Mouse (Mus musculus) macrophage (primary cell): ENCODE results near the gene R3hdm2. TPM values are rescaled to one million over a fixed set of nuclear protein-coding genes. Genes with fewer than 3 reads are reported as not detected.

Experiments
- H3K27ac ChIP-seq: fragments of 350-480 bp; formaldehyde crosslinking; 2 replicates; pipeline ENCODE4 v1.9.0; 2021
- H3K36me3 ChIP-seq: fragments of 350-480 bp; formaldehyde crosslinking; 2 replicates; pipeline ENCODE4 v1.9.0; 2021; ENCODE audit errors: inconsistent target
- H3K4me3 ChIP-seq: fragments of 350-480 bp; formaldehyde crosslinking; 2 replicates; pipeline ENCODE4 v1.9.0; 2021; ENCODE audit errors: inconsistent target
- H3K79me2 ChIP-seq: fragments of 350-480 bp; formaldehyde crosslinking; 2 replicates; pipeline ENCODE4 v1.9.0; 2021; ENCODE audit errors: inconsistent target
- WGBS: methylation state at CpG from one replicate; pipeline ENCODE4 v1.1.7; 2026; ENCODE audit warnings: inconsistent platforms; ENCODE audit not compliant: missing documents; 5-methylcytosine and 5-hydroxymethylcytosine counted together
- polyA plus RNA-seq: library from polyadenylated mRNA; stranded (reverse); fragments of 250-400 nt; gene quantifications from 3 replicates; pipeline ENCODE4 v1.2.4, GENCODE M21; 2018; ENCODE audit warnings: inconsistent platforms

R3hdm2 gene
- polyA plus RNA-seq, 1 experiment from 2014 or later = 168 TPM

DNA sequence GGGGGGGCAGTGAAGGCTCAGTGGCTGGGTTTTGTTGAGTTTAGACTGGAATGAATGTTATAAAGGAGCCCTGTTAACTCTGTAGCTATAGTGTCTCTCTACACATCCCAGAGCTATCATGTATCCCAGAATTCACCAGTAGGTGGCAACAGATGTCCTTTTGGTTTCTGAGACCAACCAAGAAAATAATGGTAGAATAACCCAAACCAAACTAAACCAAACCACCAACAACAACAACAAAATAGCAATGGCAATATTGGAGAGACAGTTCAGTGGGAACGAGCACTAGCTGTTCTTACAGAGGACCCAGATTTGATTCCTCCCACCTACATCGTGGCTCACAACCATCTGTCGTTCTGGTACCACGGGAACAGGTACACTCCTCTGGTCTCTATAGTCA lies 99.0 kb downstream of the R3hdm2 start:
- H3K79me2 ChIP-seq = no peaks in the 10 kb centered on the region
- H3K36me3 ChIP-seq = peaks cover 34% of the 10 kb centered on the region; the same call in 1 of the 2 replicates
- no peak overlapping the region for H3K4me3 ChIP-seq
- no peak overlapping the region for H3K27ac ChIP-seq
- 82% methylated on average over 3 of the region's 4 CpGs for WGBS

DNA sequence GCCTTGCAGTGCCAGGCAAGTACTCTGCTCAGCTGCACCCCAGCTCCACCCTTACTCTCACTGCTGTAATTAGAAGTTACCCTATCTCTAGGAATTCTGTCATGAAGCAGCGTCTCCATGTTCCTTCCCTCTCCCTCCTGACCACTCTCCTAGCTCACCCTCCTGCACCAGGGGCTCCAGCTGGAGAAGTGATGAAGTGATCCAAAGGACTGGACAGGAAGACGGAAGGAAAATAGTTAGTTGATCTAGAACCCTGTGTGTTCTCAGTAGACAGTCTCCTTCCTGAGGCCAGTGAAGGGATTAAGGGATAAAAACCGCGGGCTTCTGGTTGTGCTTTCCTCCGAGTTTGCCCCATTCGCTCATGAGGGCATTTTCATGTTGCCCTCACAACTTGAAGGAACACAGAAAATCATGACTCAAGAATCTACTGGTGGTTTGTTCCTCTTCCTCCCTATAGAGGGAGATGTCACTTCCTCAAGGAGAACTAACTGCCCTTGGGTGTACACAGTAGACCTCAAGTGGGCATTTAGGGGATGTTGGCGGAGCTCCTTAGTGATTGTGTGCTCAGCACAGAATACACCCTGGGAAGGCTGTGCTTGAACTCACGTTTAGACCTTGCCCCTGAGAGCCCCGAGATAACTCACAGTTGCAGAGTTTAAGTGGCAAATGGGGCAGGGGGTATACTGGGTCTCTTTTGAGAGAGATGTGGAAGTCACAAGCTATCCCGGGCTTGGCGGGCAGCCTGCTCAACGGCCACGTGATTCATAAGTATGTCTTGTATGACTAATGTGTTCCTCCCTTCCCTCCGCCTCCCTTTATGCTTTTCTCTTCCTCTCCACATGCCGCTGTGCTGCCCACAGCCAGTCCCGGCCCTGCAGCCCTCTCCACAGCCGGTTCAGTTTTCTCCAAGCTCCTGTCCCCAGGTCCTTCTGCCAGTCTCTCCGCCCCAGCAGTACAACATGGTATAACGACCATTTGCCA lies 101.0 kb downstream of the R3hdm2 start:
- H3K27ac ChIP-seq = peak overlapping the region; percentile 95
- H3K4me3 ChIP-seq = peak overlapping the region; percentile 12
- peaks cover 33% of the 10 kb centered on the region; the same call in 1 of the 2 replicates for H3K36me3 ChIP-seq
- WGBS = 10% methylated on average over 19 of the region's 19 CpGs
- H3K79me2 ChIP-seq = no peaks in the 10 kb centered on the region

DNA sequence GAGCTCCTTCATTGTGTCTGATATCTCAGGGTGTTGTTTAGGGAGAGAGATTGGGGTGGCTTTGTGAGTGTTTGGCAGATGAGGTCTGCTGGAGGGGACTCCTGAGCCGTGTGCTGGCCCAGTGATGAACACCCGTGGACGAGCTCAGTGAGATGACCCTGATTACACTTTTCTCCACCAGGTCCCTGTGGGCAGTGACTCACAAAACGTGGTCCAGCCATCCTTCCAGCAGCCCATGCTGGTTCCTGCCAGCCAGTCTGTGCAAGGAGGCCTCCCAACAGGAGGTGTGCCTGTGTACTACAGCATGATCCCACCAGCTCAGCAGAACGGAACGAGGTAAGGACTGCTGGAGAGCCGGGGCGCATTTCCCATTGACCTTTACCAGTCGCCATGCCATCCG lies 105.1 kb downstream of the R3hdm2 start:
- WGBS = 63% methylated on average over 10 of the region's 10 CpGs
- Histone ChIP-seq H3K27ac (peak overlapping the region; percentile 31), H3K36me3 (peaks cover 48% of the 10 kb centered on the region), H3K4me3 (no peak overlapping the region), H3K79me2 (no peaks in the 10 kb centered on the region)

DNA sequence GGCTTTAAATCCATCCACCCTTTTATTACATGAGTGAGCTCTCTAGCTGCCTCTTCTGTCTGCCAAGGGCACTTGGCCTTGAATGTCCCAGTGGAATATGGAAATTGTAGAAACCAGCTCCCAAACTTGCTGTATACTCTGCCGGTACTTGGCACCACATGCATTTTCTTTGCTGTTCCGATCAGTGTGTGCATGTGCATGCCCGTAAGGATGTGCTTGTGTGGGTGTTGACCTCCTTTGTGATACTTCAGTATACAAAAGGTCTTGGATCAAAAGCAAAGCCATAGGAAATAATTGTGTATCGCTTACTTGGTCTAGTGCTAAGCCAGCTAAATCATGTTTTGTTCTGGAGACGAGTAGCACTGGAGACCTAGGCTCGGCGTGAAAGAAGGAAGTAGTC lies 108.7 kb downstream of the R3hdm2 start:
- no peak overlapping the region for H3K27ac ChIP-seq
- 89% methylated on average over 7 of the region's 7 CpGs for WGBS
- H3K36me3 ChIP-seq = peaks cover 79% of the 10 kb centered on the region
- no peak overlapping the region for H3K4me3 ChIP-seq
- H3K79me2 ChIP-seq = no peaks in the 10 kb centered on the region

DNA sequence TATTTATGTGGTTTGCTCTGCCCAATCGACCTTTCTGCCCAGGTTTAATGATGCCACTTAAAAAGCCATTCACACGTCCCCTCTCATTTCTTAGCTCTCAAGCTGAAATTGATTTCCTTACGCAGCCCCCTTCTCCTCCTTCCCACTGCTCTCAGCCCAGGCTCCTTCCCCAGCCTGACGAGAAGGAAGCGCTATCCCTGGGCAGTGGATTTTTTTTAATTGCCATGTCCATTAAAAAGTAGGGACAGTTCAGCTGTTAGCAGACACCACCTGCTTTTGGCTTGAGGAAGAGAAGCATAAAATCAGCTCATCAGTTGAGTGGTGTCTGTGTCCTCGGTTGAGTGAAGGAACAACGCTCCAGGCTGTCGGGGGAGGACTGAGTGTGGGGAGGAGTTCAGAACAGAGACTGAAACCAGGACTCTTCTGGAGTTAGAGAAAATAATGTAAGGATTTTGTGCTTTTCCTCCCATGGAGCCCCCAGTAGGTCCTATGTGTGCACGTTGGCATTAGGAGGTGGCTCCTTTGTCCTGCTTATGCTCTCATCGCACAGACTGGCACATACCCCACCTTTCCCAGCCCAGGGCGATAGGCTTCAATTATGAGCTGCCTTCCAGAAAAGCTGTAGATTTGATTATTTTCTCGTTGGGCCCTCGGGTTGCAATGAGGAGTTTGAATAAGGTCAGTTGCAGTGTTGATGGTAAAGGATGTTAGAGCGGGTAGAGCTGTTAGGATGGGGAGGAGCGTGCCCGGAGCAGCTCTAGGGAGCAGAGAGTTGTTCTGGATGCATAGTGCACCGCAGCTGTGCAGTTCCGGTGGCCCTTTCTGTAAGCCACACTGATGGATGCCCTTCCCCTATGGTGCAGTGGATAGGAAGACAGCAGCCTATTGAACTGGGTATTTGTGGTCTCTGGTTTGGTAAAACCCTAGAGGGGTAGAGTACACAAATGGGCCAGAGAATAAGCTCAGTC lies 110.3 kb downstream of the R3hdm2 start:
- no peaks in the 10 kb centered on the region for H3K79me2 ChIP-seq
- WGBS = 98% methylated on average over 18 of the region's 18 CpGs
- peaks cover 85% of the 10 kb centered on the region for H3K36me3 ChIP-seq
- H3K4me3 ChIP-seq = no peak overlapping the region
- H3K27ac ChIP-seq = no peak overlapping the region

DNA sequence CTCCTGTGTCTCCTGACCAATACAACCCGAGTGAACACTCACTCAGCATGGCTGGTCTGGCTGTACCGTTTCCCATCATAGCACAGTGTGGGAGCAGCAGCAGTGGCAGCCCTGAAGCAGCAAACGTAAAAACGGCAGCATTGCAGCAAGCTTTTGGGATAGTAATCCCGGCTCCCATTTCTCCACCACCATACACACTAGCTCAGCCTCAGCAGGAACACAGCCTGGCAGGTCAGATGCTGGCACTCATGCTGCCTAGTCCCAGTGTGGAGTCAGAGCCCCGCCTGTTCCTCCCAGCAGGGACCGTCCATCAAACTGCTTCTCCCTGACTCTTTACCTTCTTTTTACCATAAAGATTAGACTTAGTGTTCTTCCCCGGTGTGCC lies 111.0 kb downstream of the R3hdm2 start:
- Histone ChIP-seq H3K36me3 (peaks cover 85% of the 10 kb centered on the region), H3K4me3 (no peak overlapping the region), H3K27ac (no peak overlapping the region), H3K79me2 (no peaks in the 10 kb centered on the region)
- WGBS = 91% methylated on average over 8 of the region's 8 CpGs

DNA sequence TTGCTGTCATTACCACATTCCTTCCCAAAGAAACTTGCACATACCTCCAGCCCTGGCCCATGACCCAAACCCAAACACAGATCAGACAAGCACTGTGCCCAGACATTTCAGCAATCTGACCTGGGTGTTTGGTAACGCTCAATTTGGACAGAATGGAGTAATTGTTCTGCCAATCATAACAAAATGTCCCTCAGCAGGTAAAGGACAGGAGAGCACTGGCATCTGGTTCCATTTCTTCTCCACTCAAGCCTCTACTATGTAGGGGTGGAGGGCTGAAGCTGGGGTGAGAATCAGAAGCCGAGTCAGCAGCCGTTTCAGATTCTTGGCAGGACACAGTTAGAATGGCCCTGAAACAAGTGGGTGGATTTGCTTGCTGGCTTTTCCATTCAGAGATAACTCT lies 112.0 kb downstream of the R3hdm2 start:
- WGBS = 98% methylated on average over 3 of the region's 3 CpGs
- no peak overlapping the region for H3K4me3 ChIP-seq
- no peak overlapping the region for H3K27ac ChIP-seq
- H3K36me3 ChIP-seq = peaks cover 93% of the 10 kb centered on the region
- no peaks in the 10 kb centered on the region for H3K79me2 ChIP-seq

DNA sequence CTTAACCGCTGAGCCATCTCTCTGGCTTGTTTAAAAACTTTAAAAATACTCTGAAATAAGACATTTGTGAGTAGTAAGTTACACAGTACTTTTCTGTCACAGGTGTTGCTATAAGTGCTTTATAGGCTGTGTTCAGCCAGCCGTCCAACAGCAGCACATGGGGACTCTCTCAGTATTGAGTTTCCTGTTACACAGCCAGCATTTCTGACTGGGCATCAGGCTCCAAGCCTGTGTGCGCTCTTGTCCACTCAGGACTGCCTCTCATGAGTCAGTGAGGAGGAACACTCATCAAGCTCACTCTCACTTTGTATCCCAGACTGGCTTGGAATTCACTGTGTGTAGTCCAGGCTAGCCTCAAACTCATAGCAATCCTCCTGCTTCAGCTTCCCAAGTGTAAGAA lies 116.0 kb downstream of the R3hdm2 start:
- Histone ChIP-seq H3K36me3 (peaks cover 73% of the 10 kb centered on the region), H3K4me3 (no peak overlapping the region), H3K27ac (no peak overlapping the region), H3K79me2 (no peaks in the 10 kb centered on the region)
- WGBS = 100% methylated on average over 3 of the region's 3 CpGs

DNA sequence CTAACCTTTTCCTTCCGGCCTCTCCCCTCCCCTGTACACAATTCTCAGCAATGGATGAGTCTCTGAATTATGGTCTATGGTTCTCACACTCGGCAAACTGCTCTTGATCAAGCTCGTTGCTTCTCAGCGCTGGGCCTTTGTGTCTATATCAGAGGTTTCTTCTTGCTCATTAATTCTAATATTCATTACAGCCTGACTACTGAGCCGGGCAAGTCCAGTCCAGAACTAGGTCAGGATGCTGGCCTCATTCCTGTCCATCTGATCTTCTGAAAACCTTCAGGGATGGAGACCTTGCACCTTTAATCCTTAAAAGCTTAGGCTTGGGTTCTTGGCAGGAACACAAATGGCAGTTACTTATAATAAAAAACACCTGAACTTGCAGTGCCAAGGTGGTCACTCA lies 119.4 kb downstream of the R3hdm2 start:
- no peak overlapping the region for H3K27ac ChIP-seq
- H3K4me3 ChIP-seq = no peak overlapping the region
- WGBS = 91% methylated on average over 5 of the region's 5 CpGs
- H3K79me2 ChIP-seq = no peaks in the 10 kb centered on the region
- H3K36me3 ChIP-seq = peaks cover 44% of the 10 kb centered on the region

DNA sequence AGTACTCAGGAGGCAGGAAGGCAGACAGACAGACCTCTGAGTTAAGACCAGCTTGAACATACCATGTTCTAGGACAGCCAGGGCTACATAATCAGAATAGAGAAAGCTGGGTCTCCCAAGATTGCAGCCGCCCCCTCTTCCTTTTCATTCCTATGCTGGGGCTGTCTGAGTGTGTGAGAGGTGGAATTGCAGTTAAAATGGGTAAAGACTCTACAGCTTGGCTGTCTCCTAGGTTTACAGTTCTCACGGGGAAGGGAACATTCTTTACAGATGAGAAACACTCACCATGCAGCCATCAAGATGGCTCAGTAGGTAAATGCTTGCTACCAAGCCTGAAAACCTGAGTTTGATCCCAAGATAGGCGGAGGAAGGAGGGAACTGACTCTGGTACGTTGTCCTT lies 119.9 kb downstream of the R3hdm2 start:
- Histone ChIP-seq H3K79me2 (no peaks in the 10 kb centered on the region), H3K27ac (no peak overlapping the region), H3K4me3 (no peak overlapping the region), H3K36me3 (peaks cover 39% of the 10 kb centered on the region)
- WGBS = 91% methylated on average over 4 of the region's 4 CpGs

DNA sequence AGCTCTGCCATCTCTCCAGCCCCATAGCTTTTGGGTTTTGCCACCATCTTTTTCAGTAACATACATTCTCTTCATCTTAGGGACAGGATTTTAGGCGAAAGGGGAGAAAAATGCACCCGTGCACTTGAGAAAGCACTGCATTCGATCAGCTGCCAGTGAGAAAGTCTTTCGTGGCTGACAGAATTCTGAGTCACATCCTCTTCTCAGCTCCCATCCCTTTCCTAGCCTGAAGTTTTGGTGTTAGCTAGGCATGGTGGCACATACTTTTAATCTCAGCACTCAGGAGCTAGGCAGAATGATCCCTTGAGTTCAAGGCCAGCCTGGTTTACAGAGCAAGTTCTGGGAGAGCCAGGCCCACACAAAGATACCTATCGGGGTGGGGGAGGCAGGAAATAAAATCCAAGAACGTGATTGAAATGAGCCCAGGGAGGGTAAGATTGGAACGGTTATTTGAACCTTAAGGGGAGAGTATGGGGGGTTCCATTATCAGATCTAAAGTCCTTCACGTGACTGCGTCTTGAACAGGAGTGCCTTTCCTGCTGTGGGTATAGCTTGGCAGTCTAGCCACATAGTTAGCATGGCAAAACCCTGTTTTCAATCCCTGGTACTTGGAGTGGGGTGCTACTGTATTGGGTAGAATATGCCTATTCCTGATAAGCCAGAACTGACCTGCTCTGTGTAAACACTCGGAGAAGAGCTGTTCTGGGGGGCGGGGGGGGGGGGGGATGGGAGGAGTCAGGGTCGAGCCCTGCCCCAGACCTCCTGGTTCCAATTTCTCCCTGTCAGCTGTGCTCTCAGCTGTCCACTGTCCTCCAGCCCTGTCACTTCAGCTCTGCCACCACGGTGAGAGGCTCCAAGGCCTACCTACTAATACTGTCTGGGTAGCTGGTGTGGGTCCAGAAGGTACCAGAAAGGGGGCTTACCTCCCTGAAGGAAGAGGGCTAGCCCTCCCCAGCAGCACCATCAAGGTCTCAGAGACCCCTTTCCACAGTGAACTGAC lies 121.1 kb downstream of the R3hdm2 start, which contains the start of gene Stac3:
Gene Stac3 (plus strand): TSS at position 793 of the 1,000 bp plus-strand sequence.
- Histone ChIP-seq H3K27ac (no peak within 1 kb of the TSS), H3K79me2 (no peaks in the 10 kb centered on the region), H3K4me3 (no peak within 1 kb of the TSS), H3K36me3 (peaks cover 27% of the 10 kb centered on the region)
- 87% methylated on average over 13 of the region's 13 CpGs for WGBS

DNA sequence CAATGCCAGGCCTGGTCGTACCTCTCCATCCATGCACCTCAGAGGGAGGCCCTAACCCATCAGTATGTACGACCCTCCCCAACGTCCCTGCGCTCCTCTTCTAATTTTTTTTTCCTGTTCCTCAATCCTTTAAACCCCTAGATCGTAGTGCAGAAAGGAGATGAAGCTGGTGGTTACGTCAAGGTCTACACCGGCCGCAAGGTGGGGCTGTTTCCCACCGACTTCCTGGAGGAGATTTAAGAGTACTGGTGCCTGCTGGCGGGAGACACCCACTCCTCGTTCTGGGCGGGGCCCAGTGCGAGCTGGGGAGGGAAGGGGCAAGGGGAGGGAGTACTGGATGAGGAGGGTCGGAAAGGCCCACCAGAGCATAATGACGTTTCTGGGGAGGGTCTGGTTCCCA lies 128.1 kb downstream of the R3hdm2 start:
- Histone ChIP-seq H3K27ac (no peak overlapping the region), H3K79me2 (no peaks in the 10 kb centered on the region), H3K36me3 (no peaks in the 10 kb centered on the region), H3K4me3 (no peak overlapping the region)
- WGBS = 16% methylated on average over 15 of the region's 15 CpGs

DNA sequence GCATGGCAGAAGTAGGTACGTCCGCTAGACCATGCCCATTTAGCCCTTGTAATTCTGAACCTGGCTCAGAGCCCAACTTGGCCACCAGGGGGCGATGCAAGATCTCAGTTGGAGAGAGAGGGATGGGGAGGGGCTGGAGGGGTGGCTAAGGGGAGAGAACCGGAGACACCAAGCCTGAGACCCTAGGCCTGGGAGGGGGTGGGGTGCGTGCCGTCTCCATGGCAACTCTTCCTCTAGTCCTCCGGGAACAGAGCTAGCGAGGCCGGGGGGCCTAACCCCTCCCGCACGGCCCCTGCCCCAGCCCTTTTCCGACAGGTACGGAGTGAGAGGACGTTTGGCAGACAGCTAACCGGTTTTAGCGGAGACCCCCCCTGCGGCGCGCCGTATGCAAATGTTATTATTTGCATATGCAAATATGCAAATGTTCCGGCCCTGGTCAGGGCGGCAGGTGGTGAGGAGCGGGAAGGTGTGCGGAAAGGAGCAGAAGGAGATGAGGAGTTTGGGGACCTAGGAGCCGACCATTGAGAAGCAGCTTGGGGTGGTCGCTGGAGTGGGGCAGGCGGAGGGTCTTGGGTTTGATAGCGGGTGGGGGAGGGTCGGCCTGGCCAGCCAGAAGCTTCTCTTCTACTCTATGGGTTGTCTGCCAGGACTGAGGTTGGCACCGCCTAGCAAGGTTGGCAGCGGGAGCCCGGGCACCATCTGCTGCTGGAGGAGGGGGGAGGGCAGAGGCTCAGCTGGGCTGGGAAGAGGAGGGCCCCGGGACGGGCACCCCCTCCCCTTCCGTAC lies 129.1 kb downstream of the R3hdm2 start:
- no peak overlapping the region for H3K27ac ChIP-seq
- WGBS = 4% methylated on average over 35 of the region's 35 CpGs
- H3K79me2 ChIP-seq = no peaks in the 10 kb centered on the region

More for the DNA sequence above, 129.1 kb downstream of the R3hdm2 start:
- H3K36me3 ChIP-seq = no peaks in the 10 kb centered on the region
- H3K4me3 ChIP-seq = no peak overlapping the region
